Mouse (Mus musculus) embryonic facial prominence, embryonic 10.5 days (tissue): ENCODE measurements around the gene Caskin2. TPM values are rescaled to one million over a fixed set of nuclear protein-coding genes. Genes with fewer than 3 reads are reported as not detected.

ENCODE experiments used
- DNase-seq: peaks from one replicate; pipeline ENCODE4 v3.0.0-alpha.2; 2017; ENCODE audit warnings: low spot score
- H3K27ac ChIP-seq: fragments of 300-500 bp; sonication (generic); replicated peaks from 2 replicates; pipeline ENCODE4 v1.5.1; 2016; ENCODE audit warnings: mild to moderate bottlenecking
- H3K27me3 ChIP-seq: fragments of 300-500 bp; sonication (generic); replicated peaks from 2 replicates; pipeline ENCODE4 v1.6.1; 2016; ENCODE audit warnings: low read depth, mild to moderate bottlenecking; ENCODE audit not compliant: poor library complexity, severe bottlenecking
- H3K36me3 ChIP-seq: fragments of 300-500 bp; sonication (generic); replicated peaks from 2 replicates; pipeline ENCODE4 v1.6.1; 2016; ENCODE audit warnings: mild to moderate bottlenecking, moderate library complexity
- H3K4me1 ChIP-seq: fragments of 300-500 bp; sonication (generic); 2 replicates; pipeline ENCODE4 v1.6.1; 2016
- H3K4me3 ChIP-seq: fragments of 300-500 bp; sonication (generic); 2 replicates; pipeline ENCODE4 v1.5.1; 2016; ENCODE audit warnings: mild to moderate bottlenecking, moderate library complexity
- H3K9me3 ChIP-seq: fragments of 300-500 bp; sonication (generic); 2 replicates; pipeline ENCODE4 v1.6.1; 2016; ENCODE audit warnings: mild to moderate bottlenecking
- WGBS: fragments of 180-500 bp; shearing (Covaris S2); methylation state at CpG from one replicate; pipeline ENCODE4 v1.1.7; 2016; 5-methylcytosine and 5-hydroxymethylcytosine counted together
- polyA plus RNA-seq: library from polyadenylated mRNA; unstranded; fragments of >200 nt; fragmentation: Nextera tagmentation; extraction: Ambion mirVana; gene quantifications from 2 replicates; pipeline ENCODE4 v1.2.1, GENCODE M21; 2016

Gene Caskin2
- polyA plus RNA-seq, 1 experiment from 2014 or later: 20.3 TPM

GRCm38 (mm10) chr11:115827624-115828023 lies 14.2 kb upstream of the Caskin2 start:
- H3K27me3 ChIP-seq: peaks cover 96% of the 10 kb centered on the region

GRCm38 (mm10) chr11:115826487-115826886 lies 13.0 kb upstream of the Caskin2 start:
- no peak for DNase-seq
- Histone ChIP-seq H3K9me3 (no peaks in the 10 kb centered on the region), H3K36me3 (peaks cover 14% of the 10 kb centered on the region), H3K4me1 (peaks cover 62% of the 10 kb centered on the region), H3K27ac (no peak overlapping the region), H3K27me3 (peaks cover 94% of the 10 kb centered on the region), H3K4me3 (0 out of 2 replicates have a peak overlapping the region, but pooled peaks have one; percentile 5)
- WGBS: 47% methylated on average over 5 of the region's 5 CpGs

More at GRCm38 (mm10) chr11:115827624-115828023, 14.2 kb upstream of the Caskin2 start:
- WGBS: 86% methylated on average over 6 of the region's 6 CpGs
- no peak for DNase-seq
- H3K4me3 ChIP-seq: no peak overlapping the region
- peaks cover 2% of the 10 kb centered on the region for H3K36me3 ChIP-seq
- H3K27ac ChIP-seq: no peak overlapping the region
- peaks cover 74% of the 10 kb centered on the region for H3K4me1 ChIP-seq
- no peaks in the 10 kb centered on the region for H3K9me3 ChIP-seq

GRCm38 (mm10) chr11:115824813-115825212 lies 11.4 kb upstream of the Caskin2 start:
- Histone ChIP-seq H3K27ac (no peak overlapping the region), H3K27me3 (peaks cover 77% of the 10 kb centered on the region)

GRCm38 (mm10) chr11:115823774-115824740 lies 10.6 kb upstream of the Caskin2 start, which contains the start of gene Llgl2:
Gene Llgl2 (plus strand): TSS chr11:115824049.
- DNase-seq: peak; percentile 93
- H3K27ac ChIP-seq: peak within 1 kb of the TSS; percentile 77
- H3K4me3 ChIP-seq: peak within 1 kb of the TSS; percentile 79
- H3K36me3 ChIP-seq: peaks cover 36% of the 10 kb centered on the region
- under 1% methylated on average over 87 of the region's 87 CpGs for WGBS
- peaks cover 69% of the 10 kb centered on the region for H3K27me3 ChIP-seq
- no peaks in the 10 kb centered on the region for H3K9me3 ChIP-seq
- H3K4me1 ChIP-seq: peaks cover 38% of the 10 kb centered on the region

More at GRCm38 (mm10) chr11:115824813-115825212, 11.4 kb upstream of the Caskin2 start:
- DNase-seq: no peak
- Histone ChIP-seq H3K9me3 (no peaks in the 10 kb centered on the region), H3K36me3 (peaks cover 30% of the 10 kb centered on the region), H3K4me3 (peak overlapping the region; percentile 79), H3K4me1 (peaks cover 46% of the 10 kb centered on the region)
- 14% methylated on average over 11 of the region's 11 CpGs for WGBS

- H3K27me3 ChIP-seq: peaks cover 40% of the 10 kb centered on the region
- H3K9me3 ChIP-seq: no peaks in the 10 kb centered on the region
- H3K4me1 ChIP-seq: peaks cover 24% of the 10 kb centered on the region
- H3K36me3 ChIP-seq: peaks cover 57% of the 10 kb centered on the region
- WGBS: 80% methylated on average over 4 of the region's 4 CpGs
- no peak overlapping the region for H3K27ac ChIP-seq
- H3K4me3 ChIP-seq: no peak overlapping the region
- DNase-seq: no peak
Measured at GRCm38 (mm10) chr11:115821001-115821400, 7.6 kb upstream of the Caskin2 start.

GRCm38 (mm10) chr11:115819915-115820623 lies 6.6 kb upstream of the Caskin2 start:
- H3K9me3 ChIP-seq: no peaks in the 10 kb centered on the region
- H3K4me3 ChIP-seq: no peak overlapping the region
- 89% methylated on average over 16 of the region's 16 CpGs for WGBS
- no peak for DNase-seq
- peaks cover 31% of the 10 kb centered on the region for H3K27me3 ChIP-seq
- H3K36me3 ChIP-seq: peaks cover 57% of the 10 kb centered on the region
- H3K4me1 ChIP-seq: peaks cover 33% of the 10 kb centered on the region
- no peak overlapping the region for H3K27ac ChIP-seq

GRCm38 (mm10) chr11:115817331-115817730 lies 3.9 kb upstream of the Caskin2 start:
- no peak overlapping the region for H3K27ac ChIP-seq
- 90% methylated on average over 5 of the region's 5 CpGs for whole genome bisulfite sequencing
- H3K4me3 ChIP-seq: no peak overlapping the region
- H3K36me3 ChIP-seq: peaks cover 51% of the 10 kb centered on the region
- peaks cover 3% of the 10 kb centered on the region for H3K27me3 ChIP-seq
- DNase-seq: no peak
- H3K4me1 ChIP-seq: peaks cover 30% of the 10 kb centered on the region
- H3K9me3 ChIP-seq: no peaks in the 10 kb centered on the region

GRCm38 (mm10) chr11:115814605-115815450 lies 1.4 kb upstream of the Caskin2 start, which contains the start of gene Tsen54:
Gene Tsen54 (plus strand): TSS chr11:115814724.
- H3K4me3 ChIP-seq: peak within 1 kb of the TSS; percentile 74
- H3K27ac ChIP-seq: peak within 1 kb of the TSS; percentile 88
- under 1% methylated on average over 84 of the region's 84 CpGs for WGBS

GRCm38 (mm10) chr11:115812533-115813420 lies 662 bp downstream of the Caskin2 start:
- Histone ChIP-seq H3K4me3 (peak overlapping the region; percentile 74), H3K27ac (peak overlapping the region; percentile 88), H3K27me3 (no peaks in the 10 kb centered on the region), H3K9me3 (no peaks in the 10 kb centered on the region), H3K4me1 (peaks cover 75% of the 10 kb centered on the region), H3K36me3 (peaks cover 53% of the 10 kb centered on the region)
- peak; percentile 73 for DNase-seq
- 3% methylated on average over 28 of the region's 28 CpGs for WGBS

More at GRCm38 (mm10) chr11:115814605-115815450, 1.4 kb upstream of the Caskin2 start, which contains the start of gene Tsen54:
- H3K9me3 ChIP-seq: no peaks in the 10 kb centered on the region
- peak; percentile 91 for DNase-seq
- H3K4me1 ChIP-seq: peaks cover 55% of the 10 kb centered on the region
- no peaks in the 10 kb centered on the region for H3K27me3 ChIP-seq
- peaks cover 49% of the 10 kb centered on the region for H3K36me3 ChIP-seq

GRCm38 (mm10) chr11:115812095-115812494 lies 1.3 kb downstream of the Caskin2 start:
- H3K27me3 ChIP-seq: no peaks in the 10 kb centered on the region
- H3K27ac ChIP-seq: peak overlapping the region; percentile 88
- H3K36me3 ChIP-seq: peaks cover 54% of the 10 kb centered on the region
- WGBS: 48% methylated on average over 7 of the region's 7 CpGs
- peaks cover 82% of the 10 kb centered on the region for H3K4me1 ChIP-seq
- peak overlapping the region; percentile 74 for H3K4me3 ChIP-seq
- DNase-seq: no peak
- no peaks in the 10 kb centered on the region for H3K9me3 ChIP-seq
